Mouse (Mus musculus) cerebral cortex, adult 2 months (tissue): ENCODE data around the gene Ube2n.

Experiments used
- WGBS: fragments of 180-500 bp; shearing (Covaris S2); methylation state at CpG from one replicate; pipeline ENCODE4 v1.1.7; 2018; 5-methylcytosine and 5-hydroxymethylcytosine counted together

Gene Ube2n

DNA sequence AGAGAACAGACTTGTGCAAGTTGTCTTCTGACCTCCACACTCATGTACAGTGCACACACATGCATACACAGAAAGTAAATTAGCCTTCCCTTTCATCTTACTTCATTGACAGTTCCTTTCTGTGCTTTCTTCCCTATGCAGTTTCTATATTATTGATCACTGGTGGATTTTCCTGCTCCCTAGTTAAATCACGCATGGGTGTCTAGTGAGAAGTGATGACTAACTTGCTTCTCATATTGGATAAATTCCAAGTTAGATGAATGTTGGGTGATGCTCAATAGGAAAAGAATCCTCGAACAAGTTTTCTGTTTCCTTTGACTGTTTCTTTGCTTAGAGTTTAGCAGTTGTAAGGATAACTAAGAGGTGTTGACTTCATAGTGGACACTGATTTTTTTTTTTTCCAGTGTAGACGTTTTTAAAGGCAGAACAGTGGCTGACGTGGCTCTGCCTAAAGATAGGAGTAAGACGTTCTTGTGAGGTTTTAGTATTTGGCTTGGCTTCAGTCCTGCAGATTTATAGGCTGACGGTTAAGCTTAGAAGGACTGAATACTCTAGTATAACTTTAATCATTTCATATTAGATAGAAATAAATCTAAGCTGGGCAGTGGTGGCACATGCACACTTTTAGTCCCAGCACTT, 10.2 kb downstream of the Ube2n start:
- 31% methylated on average over 6 of the region's 6 CpGs for WGBS

DNA sequence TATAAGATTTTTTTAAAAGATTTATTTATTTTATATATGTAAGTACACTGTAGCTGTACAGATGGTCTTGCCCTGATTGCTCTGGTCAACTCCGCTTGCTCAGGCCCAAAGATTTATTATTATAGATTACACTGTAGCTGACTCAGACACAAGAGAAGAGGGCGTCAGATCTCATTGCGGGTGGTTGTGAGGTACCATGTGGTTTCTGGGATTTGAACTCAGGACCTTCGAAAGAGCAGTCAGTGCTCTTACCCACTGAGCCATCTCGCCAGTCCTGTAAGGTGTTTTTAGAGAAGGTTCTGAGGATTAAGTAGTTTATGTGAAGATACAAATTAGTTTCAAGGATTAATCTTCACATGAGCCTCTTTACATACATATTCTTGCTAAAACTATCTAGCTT, 10.9 kb downstream of the Ube2n start:
- WGBS: 96% methylated on average over 5 of the region's 5 CpGs

DNA sequence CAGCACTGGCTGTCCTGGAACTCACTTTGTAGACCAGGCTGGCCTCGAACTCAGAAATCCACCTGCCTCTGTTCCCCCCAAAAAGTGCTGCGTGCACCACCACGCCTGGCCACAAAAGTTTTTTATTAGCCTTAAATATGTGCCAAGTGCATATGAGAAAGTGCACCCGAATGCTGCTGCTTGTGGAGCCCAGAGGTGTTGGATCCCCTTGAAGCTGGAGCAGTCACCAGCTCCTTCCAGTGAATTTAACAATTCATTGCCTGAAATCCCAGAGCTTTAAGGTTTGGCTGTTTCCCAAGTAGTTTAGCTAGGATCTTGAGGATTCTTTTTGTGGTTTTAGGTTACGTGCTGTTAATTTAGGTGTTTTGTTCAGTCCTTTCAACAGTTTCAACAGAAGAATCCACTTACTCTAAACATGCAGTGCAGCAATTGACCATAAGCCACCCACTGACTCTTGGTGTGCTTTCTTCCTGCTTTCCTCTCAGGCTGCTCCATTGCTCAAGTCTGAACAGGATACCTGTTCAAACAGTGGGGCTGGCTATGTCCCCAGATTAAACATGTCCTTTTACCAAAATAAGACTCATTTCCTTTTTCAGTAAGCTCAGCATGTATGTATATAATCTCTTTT, 11.7 kb downstream of the Ube2n start:
- 69% methylated on average over 5 of the region's 5 CpGs for WGBS

DNA sequence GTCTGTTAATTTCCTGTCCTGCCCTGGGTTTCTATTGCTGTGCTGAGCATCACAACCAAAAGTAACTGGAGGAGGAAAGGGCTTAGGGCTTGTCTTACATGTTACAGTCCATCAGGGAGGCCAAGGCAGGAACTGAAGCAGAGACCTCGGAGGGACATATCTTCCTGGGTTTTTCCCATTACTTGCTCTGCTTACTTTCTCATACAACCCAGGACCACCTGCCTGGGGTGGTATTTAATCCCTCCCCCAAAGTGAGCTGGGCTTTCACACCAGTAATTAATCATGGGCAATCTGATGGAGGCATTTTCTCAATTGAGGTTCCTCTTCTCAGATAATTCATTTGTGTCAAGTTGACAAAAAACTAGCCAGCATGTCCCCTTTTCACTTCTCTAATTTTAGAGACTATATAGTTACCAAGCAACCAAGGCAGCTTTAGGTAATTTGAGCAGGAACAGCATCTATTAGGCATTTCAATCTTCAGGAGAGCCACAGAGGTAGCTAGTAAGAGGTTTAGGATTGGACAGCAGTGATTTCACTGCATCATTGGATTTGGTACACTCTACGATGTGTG, 15.7 kb downstream of the Ube2n start:
- WGBS: 55% methylated on average over 2 of the region's 2 CpGs

DNA sequence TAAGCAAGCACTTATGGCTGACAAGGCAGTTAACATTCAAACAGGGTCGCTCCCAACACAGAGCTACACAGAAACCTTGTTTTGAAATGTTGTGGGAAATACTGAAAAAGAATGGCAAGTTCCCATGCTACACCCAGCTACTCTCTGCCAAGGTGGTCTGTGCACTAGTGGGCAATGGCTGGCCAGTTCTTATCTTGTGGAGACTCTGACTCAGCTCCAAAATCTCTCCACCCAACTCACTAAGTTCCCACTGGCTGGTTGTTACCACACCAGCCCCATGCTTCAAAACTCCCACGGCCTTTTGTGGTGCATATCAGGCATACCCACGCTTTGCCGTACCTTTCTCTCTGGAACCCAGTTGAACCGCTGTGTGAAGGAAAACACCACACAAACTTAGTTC, 18.0 kb downstream of the Ube2n start:
- WGBS: 85% methylated on average over 5 of the region's 5 CpGs

DNA sequence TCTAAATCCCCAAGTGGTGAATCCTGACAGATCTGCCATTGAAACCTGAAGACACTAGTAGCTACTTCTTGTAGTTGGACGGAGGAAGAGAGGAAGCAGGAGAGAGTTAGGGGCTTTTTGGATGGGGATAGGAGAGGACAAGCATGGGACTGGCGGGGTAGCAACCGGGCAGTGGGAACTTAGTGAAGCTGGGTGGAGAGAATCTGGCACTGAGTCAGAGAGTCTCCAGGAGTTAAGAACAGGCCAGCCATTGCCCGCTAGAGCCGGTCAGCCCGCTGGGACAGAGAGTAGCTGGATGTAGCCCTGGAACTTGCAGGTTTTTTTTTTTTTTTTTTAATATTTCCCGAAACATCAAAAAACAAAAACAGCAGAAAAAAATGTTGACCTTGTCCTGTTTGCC, 18.4 kb downstream of the Ube2n start:
- WGBS: 77% methylated on average over 7 of the region's 7 CpGs

DNA sequence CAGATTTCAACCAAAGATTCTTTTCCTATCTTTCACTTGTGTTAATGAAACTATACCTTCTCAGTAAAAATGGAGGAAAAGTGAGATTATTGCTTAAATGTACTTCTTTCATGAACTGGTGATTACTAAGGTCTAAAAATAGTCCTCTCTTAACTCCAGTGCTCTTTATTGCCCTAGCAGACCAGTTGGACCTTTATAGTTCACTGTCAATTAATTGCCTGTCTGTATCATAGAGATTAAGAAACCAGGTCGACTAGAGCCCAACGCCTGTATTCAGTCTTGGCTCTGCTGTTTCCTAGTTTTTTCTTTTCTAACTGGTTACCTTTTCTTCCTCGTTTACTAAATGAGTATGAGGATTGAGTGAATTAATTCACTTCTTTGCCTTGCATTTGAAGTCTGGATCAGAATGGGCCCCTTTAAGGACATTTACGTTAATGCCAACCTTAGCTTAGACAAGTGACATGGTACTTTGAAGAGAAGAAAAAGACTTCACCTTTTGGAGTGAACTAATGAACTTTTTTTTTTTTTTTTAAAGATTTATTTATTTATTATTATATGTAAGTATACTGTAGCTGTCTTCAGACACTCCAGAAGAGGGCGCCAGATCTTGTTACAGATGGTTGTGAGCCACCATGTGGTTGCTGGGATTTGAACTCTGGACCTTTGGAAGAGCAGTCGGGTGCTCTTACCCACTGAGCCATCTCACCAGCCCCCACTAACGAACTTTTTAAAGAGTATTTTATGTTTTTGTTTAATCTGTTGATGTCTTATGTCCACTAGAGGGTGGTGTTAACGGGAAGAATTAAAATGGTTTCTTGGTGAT, 20.7 kb downstream of the Ube2n start:
- WGBS: 81% methylated on average over 8 of the region's 8 CpGs

DNA sequence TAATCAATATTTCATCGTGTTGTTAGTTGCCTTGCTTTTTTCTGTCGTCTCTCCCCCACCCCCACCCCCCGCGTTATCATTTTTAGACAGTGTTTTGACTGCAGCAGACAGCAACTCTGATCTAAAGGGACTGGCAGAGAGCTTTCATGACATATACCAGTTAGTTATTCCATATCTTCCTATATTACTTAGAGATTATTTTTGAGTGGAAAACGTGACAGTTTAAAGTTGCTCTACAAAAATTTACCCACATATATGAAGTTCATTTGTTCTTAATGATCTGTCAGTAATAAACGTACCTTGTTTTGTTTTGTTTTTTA, 21.2 kb downstream of the Ube2n start:
- 80% methylated on average over 6 of the region's 6 CpGs for WGBS

DNA sequence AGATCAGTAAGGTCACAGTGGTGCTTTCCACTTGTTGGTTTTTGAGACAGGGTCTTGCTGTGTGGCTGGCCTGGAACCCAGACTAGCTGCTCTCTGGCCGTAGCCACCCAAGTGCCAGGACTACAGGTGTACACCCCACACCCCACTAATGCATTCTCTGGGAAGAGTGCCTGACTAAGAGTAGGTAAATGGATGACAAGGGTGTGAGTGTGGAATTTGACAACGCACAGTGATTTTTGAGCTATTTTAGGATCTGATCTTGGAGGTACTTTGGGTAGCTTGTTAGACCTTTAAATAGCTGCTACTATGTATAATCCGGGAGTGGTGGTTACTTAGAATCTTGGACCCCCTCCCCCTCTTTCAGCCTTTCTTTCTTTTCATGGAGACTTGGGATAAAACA, 24.3 kb downstream of the Ube2n start:
- 56% methylated on average over 3 of the region's 3 CpGs for WGBS

DNA sequence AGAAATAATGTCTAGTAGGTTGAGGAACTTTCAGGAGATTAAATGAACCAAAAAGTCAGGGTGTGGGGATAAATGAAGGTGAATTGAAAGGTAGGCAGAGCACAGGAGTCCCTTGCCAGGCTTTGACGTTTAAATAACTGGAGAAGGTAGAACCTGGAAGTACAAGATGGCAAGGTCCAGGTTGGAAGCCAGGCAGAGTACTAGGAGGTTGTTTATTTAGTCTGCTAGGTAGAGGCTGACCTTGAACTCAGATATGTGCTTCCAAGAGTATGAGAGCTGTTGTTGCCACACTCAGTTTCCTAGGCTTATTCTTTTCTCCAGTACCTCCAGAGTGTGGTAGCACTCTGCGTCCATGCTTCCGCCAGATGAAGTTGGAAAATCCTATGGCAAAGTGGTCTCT, 24.9 kb downstream of the Ube2n start:
- WGBS: 90% methylated on average over 3 of the region's 3 CpGs

DNA sequence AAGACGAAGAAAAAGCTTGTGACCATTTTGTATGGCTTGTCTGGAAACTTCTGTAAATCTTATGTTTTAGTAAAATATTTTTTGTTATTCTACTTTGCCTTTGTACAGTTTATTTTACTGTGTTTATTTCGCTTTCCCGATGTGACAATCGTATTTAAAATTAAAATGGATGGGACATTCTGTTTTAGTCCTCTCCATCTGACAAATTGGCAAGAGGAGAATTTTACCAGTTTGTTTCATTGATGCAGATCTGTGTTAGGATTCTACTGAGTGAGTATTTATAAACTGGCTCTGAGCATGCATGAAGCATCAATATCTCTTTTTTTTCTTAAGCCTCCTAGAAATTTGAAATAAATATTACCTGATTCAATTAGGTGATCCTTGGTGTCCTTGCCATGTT, 28.0 kb downstream of the Ube2n start:
- 55% methylated on average over 4 of the region's 4 CpGs for WGBS

DNA sequence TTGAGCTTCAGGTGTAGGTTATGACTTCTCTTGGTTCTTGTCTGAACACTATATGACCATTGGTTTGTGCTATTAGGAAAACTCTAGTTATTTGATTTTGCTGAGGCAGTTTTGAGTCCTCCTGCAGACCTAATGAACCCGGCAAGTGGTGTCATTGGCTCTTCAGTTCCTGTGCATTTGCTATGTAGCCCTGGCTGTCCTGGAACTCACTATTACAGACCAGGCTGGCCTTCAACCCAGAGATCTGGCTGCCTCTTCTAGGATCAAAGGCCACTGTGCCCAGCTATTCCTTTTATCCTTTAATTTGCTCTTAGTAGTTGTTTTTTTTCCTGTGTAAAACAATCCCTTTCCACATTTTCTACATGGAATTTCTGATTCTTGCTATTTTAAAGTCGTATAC, 28.4 kb downstream of the Ube2n start:
- 72% methylated on average over 2 of the region's 2 CpGs for WGBS

DNA sequence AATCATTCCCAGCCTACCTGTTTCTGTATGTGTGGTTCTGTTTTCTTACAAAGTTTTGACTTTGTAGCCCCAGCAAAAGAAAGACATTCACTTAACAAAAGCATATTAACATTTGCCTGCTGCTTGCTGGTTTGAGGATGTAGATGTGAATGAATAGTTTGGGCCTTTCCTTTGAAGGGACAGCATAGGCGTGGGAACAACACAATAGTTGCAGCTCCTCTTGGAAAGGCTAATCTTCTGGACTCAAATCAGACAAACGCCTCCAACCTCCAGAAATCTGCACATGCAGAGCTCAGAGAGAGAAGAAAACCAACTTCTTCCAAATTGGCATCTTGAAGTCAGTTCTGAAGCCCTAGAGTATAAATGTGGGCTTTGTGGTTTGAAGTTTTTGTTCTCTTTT, 29.7 kb downstream of the Ube2n start:
- 29% methylated on average over 2 of the region's 2 CpGs for WGBS

DNA sequence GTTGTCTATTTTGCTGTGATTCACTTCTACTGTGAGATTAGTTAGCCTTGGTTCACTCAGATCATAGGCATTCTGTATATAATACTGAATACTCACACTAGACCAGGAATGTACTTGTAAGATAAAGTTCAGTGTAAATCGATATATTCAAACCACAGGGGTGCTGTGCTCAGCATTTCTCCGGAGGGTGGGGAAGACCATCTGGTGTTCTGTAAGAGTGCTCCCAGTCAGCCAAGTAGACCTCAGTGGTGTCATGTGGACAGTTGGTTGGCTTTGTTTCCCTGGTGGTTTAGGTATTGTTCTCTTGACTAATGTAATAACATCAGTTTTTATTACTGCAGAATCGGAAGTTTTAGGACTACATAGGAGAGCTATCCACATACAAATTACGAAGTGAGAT, 30.1 kb downstream of the Ube2n start:
- WGBS: 40% methylated on average over 4 of the region's 4 CpGs

DNA sequence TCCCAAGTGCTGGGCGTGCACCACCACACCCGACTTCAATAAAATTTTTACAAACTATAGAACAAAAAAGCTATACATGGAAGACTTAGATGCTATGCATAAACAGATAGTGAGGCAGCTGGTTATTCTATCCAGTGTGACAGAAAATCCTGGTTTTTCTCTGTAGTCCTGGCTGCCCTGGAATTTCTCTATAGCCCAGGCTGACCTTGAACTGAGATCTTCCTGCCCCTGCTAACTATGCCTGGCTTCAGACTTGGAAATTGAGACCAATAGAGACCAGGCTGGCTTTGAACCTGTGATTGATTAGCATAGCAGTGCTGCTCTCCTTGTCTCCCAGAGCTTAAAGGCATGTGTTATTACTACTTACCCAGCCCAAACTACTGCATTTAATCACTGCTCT, 31.2 kb downstream of the Ube2n start:
- 87% methylated on average over 2 of the region's 2 CpGs for WGBS

DNA sequence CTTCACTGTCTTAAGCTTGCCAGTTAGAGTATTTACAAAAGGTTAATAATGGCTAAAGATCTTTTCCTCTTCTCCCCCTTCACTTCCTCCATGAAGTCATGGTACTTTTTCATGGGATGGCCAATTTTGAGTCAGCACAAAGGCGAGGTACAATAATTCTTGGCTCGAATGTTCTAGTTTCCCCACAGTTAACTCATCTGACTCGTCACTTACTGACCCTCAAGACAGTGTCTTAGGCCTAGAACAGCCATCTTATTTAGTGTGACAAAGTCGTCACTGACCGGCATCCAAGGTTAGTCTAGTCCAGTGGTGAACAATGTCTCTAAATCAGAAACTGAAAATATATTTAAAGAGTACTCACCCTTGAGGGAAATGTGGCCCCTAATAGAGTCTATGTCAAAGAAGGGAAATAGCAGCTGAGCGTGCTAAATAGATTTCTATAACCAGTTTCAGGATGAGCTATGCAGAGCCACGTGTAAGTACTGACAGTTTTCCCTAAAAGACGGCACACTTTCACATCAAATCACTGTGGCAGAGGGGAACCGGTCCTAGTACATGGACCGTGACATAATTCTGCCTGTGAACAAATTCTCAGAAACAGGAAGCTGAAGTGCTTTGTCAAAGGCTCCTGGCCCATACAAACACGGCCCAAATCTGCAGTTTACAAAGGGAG, 33.3 kb downstream of the Ube2n start:
- 66% methylated on average over 11 of the region's 11 CpGs for whole genome bisulfite sequencing

DNA sequence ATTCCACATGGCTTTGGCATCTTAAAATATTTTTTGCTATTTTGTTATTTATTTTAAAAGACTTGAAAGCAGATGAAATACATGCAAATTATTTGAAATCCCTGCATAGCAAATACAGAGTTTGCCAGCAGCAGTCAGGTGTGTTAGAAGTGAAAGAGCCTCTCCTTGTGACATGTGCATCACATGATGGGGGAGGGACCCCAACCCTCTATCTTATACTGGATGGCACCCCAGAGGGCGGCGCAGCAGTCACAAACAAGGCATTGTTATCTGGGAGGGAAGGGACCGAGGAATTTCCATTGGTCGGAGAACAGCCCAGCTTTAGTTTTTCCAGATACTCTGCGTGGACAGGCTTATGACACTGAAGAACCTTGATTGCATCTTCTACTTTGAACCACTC, 34.1 kb downstream of the Ube2n start:
- WGBS: 61% methylated on average over 5 of the region's 5 CpGs

DNA sequence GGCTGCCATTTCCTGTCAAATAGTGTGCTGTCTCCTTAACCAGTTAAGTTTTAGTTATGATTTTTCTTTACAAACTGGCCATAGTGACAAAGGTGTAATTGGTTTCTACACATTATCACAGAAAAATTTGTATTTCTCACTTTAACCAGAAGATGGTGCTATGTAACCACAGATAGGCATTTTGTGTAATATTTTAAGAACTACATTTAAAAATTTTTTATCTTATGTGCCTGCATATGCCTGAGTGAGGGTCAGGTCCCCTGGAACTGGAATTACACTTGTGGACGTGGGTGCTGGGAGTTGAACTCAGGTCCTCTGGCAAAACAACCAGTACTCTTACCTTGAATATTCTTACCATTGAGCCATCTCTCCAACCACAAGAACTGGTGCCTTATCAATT, 35.6 kb downstream of the Ube2n start:
- whole genome bisulfite sequencing: 30% methylated on average over 1 of the region's 1 CpGs

DNA sequence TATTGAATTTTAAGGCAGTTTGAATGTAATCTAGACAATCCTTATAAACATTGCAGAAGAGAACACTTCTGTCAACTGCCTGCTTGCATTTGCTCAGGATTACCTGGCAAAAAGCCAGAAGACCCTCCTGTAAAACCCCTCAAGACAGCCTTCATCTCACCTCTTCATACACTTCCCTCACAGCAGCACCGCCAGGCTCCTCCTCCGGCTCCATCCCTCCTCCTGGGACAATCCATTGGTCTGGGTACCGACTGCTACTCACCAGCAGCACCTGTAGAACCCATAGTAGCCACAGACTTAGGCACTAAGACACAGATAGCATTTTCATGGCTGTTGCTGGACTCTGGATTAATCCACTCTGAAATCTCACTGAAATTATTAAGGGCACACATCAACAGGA, 37.4 kb downstream of the Ube2n start:
- WGBS: 76% methylated on average over 3 of the region's 3 CpGs

DNA sequence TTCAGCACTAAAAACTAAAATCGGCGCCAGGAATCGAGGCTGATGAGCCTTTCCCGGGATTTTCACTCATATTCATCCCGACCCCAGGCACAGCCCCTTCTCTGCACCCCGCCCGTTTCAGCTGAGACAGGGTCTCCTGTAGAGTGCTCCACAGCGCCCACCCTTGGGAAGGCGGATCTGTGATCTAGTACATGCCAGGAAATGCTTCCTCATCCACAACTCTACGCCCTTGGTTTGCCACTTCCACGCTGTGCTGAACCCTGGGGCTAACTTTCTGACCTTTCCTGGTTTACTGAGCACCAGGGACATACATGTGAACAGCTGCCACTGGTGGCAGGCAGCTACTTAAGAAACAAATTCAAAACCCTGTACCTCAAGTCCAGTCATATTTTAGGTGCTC, 40.9 kb downstream of the Ube2n start:
- WGBS: 71% methylated on average over 11 of the region's 11 CpGs

DNA sequence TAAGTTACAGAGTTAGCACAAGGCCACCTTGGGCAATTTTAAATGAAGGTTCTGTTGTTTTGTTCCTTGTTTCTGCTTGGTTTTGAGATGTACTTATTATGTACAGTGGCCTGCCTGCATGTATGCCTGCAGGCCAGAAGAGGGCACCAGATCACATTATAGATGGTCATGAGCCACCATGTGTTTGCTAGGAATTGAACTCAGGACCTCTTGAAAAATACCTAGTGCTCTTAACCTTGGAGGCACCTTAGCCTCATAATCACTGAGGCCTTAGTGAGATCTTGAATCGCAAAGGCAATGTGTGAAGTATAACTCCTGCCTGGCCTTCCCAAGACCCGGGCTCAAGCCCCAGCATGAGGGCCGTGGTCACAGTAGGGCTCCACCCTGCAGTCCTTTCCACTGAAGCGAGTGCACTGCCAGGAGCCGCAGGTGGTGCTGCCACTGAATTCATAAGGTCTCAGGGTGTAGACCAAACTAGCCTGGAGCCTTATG, 42.4 kb downstream of the Ube2n start:
- WGBS: 91% methylated on average over 5 of the region's 5 CpGs

DNA sequence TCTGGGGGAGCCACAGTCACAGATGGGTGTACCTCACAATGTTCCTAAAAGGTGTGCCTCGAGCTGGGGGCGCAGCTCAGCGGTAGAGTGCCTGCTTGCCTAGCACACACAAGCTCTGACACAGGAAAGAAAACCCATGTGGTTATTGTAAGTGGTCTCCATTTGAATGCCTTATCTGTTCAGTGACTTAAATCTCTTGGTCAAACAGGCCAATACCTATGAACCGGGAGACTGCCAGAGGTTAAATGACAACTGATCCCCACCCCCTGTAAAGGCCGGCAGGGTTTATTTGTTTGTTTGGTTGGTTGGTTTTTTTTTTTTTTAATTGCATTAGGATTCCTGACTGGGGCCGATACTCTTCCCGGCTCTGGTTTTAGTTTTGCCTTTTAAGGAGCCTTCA, 44.5 kb downstream of the Ube2n start:
- 63% methylated on average over 7 of the region's 7 CpGs for WGBS
